Mouse (Mus musculus) limb, embryonic 15.5 days (tissue): ENCODE measurements at regions not wholly inside any gene's neighbourhood (a gene's known extent, or its start where the extent isn't known, plus 50 kb on each side); places are given as distances from the start of the nearest gene placed in this dataset.
"Not testable (repeated sequence)": the region's sequence is repeated elsewhere in the genome, so short reads cannot be mapped to it uniquely, and the experiment has no call there.

Source experiments
- ATAC-seq: fragments of 200-750 bp; cut with Nextera tagmentation; 2 replicates; pipeline ENCODE4 v1.8.0; 2017; ENCODE audit warnings: low read depth, moderate TSS enrichment; ENCODE audit not compliant: insufficient number of reproducible peaks, low FRiP score, low TSS enrichment
- H3K27ac ChIP-seq: fragments of 300-500 bp; sonication (generic); 2 replicates; pipeline ENCODE4 v1.5.1; 2015; ENCODE audit warnings: moderate library complexity, mild to moderate bottlenecking, inconsistent platforms
- H3K27me3 ChIP-seq: fragments of 300-500 bp; sonication (generic); 2 replicates; pipeline ENCODE4 v1.6.1; 2015; ENCODE audit warnings: inconsistent platforms
- H3K36me3 ChIP-seq: fragments of 300-500 bp; sonication (generic); 2 replicates; pipeline ENCODE4 v1.6.1; 2015; ENCODE audit warnings: inconsistent platforms
- H3K4me1 ChIP-seq: fragments of 300-500 bp; sonication (generic); 2 replicates; pipeline ENCODE4 v1.6.1; 2015; ENCODE audit warnings: inconsistent platforms
- H3K4me2 ChIP-seq: fragments of 300-500 bp; sonication (generic); 2 replicates; pipeline ENCODE4 v1.6.1; 2015; ENCODE audit warnings: mild to moderate bottlenecking, inconsistent platforms
- H3K4me3 ChIP-seq: fragments of 300-500 bp; sonication (generic); 2 replicates; pipeline ENCODE4 v1.5.1; 2015; ENCODE audit warnings: mild to moderate bottlenecking, inconsistent platforms
- H3K9ac ChIP-seq: fragments of 300-500 bp; sonication (generic); 2 replicates; pipeline ENCODE4 v1.6.1; 2015; ENCODE audit warnings: inconsistent platforms
- H3K9me3 ChIP-seq: fragments of 300-500 bp; sonication (generic); 2 replicates; pipeline ENCODE4 v1.6.1; 2016; ENCODE audit warnings: inconsistent platforms
- WGBS: fragments of 180-500 bp; shearing (Covaris S2); methylation state at CpG from one replicate; pipeline ENCODE4 v1.1.7; 2015; 5-methylcytosine and 5-hydroxymethylcytosine counted together

DNA sequence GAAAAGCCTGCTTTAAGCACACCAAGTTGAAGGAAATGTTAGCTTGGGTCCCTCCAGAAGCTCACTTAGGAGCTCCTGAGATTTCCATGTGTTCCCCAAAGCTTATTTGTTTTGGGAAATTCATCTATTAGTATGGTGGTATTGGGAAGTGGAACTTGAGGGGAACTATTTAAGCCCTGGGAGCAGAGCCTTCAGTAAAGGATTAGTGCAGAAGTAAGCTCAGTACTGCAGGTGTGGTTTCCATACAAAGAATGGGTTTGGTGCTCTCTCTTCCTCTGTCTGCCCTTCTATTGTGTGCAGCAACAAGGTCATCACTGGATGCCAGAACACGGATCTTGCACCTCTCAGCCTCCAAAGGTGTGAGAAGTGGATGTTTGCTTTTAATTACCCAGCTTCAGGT, 57.2 kb downstream of the Foxa2 start:
- Histone ChIP-seq H3K4me1 (no peaks in the 10 kb centered on the region), H3K27me3 (no peaks in the 10 kb centered on the region), H3K4me2 (no peak overlapping the region), H3K9ac (no peak overlapping the region), H3K36me3 (no peaks in the 10 kb centered on the region), H3K27ac (no peak overlapping the region), H3K9me3 (no peaks in the 10 kb centered on the region), H3K4me3 (no peak overlapping the region)
- ATAC-seq = no peak
- 63% methylated on average over 1 of the region's 1 CpGs for WGBS

DNA sequence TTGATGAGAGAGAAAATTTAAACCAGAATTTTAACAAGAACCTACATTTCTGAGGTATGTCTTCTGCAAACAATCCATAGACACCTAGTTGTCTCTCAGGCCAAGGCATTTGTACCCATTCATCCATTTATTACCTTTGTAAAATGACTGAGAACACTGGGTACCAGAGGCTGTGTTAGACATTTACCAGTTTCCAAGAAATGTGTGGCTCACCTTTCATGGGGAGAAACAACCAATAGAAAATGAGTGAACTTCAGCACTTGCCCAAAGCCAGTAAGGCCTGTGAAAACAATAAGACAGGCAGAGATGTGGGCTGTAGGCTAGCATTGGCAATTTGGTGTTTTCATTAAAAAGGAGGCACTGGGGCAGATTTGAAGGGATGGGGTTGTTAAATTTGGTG, 58.2 kb downstream of the Foxa2 start:
- H3K36me3 ChIP-seq = no peaks in the 10 kb centered on the region
- H3K9ac ChIP-seq = no peak overlapping the region
- no peak overlapping the region for H3K4me3 ChIP-seq
- no peaks in the 10 kb centered on the region for H3K27me3 ChIP-seq
- H3K4me2 ChIP-seq = no peak overlapping the region
- H3K27ac ChIP-seq = no peak overlapping the region
- no peaks in the 10 kb centered on the region for H3K9me3 ChIP-seq
- H3K4me1 ChIP-seq = no peaks in the 10 kb centered on the region
- no peak for ATAC-seq

DNA sequence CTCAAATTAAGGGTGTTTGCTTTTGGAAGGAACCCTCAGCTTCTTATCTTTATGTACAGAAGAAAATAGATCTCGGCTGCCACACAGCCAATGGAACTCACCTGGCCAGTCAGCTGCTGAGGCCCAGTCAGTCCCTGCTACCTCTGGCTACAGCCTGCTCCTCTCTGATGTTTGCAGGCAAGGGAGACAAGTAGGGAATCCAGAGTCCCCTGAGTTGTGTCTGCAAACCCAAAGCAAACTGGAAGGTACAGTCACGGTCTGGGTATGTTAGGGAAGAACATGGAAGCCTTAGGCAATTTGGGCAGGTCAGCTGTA, 61.6 kb downstream of the Foxa2 start:
- H3K4me1 ChIP-seq = no peaks in the 10 kb centered on the region
- no peaks in the 10 kb centered on the region for H3K36me3 ChIP-seq
- H3K4me3 ChIP-seq = no peak overlapping the region
- no peak for ATAC-seq
- H3K27ac ChIP-seq = no peak overlapping the region
- H3K4me2 ChIP-seq = no peak overlapping the region
- H3K27me3 ChIP-seq = no peaks in the 10 kb centered on the region
- WGBS = 54% methylated on average over 2 of the region's 2 CpGs
- no peak overlapping the region for H3K9ac ChIP-seq
- H3K9me3 ChIP-seq = no peaks in the 10 kb centered on the region

DNA sequence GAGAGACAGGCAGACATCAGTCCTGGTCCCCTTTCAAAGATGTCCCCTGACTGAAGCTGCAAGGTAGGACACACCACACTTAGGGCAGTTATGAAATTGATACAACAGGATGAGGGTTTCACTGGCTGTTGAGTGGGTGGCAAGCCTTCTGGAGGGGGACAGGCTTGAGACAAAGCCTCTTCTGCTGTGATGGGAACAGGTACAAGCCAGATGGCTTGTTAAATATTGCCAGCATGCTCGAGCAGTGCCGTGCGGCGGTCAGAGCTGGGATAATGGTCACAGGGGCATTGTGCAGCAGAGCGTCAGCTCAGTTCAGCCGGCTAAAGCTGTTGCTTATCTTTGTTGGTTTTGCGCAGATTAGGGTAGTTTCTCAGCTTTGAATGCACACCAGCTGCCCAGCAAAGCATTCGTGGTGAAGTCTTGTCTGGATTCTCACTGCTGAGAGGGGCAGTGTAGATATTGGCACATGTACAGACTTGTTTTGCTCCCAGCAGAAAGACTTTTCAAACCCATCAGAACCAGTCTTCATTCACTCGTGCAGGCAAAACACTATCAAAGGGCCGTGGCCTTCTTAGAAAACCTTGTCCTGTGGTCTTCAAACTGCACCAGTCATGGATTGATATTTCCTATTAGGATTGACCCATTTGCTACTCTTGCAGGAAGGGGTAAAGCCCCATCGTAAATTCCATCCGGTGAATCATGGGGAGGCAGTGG, 62.1 kb downstream of the Foxa2 start:
- Histone ChIP-seq H3K9ac (no peak overlapping the region), H3K36me3 (no peaks in the 10 kb centered on the region), H3K4me1 (no peaks in the 10 kb centered on the region), H3K4me2 (no peak overlapping the region), H3K4me3 (no peak overlapping the region), H3K27me3 (no peaks in the 10 kb centered on the region), H3K9me3 (no peaks in the 10 kb centered on the region), H3K27ac (no peak overlapping the region)
- ATAC-seq = no peak
- 46% methylated on average over 12 of the region's 12 CpGs for WGBS

DNA sequence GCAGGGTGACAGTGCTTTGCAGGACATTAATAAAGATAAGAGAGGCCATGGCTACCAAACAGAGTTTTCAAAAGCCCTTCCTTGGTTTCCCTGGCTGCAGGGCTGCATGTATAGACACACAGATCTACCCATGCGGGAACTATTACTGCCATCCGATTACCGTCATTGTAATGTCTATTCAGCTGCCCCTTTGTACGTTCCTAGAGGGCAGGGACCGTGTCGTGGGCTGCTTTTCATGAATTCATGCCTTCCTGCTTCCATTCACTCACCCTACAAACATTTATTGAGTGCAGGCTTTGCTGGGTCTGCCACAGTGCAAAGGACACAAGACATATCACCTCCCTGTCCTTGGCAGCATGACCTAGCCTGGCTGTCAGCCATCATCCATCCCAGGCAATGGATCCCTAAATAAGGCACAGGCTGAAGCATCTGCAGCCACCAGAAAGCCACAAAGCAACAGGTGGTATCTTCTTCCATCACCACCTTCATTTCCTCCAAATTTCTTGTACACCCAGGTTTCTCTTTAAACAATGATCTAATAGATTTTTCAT, 65.8 kb downstream of the Foxa2 start:
- Histone ChIP-seq H3K36me3 (no peaks in the 10 kb centered on the region), H3K27ac (no peak overlapping the region), H3K4me1 (no peaks in the 10 kb centered on the region), H3K27me3 (no peaks in the 10 kb centered on the region), H3K9me3 (no peaks in the 10 kb centered on the region), H3K9ac (no peak overlapping the region), H3K4me3 (no peak overlapping the region), H3K4me2 (no peak overlapping the region)
- 88% methylated on average over 6 of the region's 6 CpGs for WGBS
- no peak for ATAC-seq

DNA sequence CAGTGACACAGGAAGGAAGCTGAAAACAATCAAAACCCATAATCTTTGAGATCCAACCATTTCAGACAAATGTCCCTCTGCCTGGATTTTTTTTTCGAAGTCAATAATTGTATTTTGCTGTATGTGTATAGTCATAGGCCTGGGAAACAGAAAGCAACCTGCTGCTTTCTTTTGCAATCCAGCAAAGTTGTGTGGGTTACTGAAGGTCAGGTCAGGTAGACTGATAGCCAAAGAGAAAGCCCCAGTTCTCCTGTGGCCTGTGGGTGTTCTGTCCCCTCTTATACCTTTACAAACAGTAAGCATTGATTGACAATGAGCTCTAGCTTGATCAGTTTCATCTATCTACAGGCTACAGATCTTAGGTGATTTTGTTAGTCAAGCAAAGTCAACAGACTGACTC, 66.4 kb downstream of the Foxa2 start:
- WGBS = 93% methylated on average over 1 of the region's 1 CpGs
- H3K9ac ChIP-seq = no peak overlapping the region
- H3K27me3 ChIP-seq = no peaks in the 10 kb centered on the region

DNA sequence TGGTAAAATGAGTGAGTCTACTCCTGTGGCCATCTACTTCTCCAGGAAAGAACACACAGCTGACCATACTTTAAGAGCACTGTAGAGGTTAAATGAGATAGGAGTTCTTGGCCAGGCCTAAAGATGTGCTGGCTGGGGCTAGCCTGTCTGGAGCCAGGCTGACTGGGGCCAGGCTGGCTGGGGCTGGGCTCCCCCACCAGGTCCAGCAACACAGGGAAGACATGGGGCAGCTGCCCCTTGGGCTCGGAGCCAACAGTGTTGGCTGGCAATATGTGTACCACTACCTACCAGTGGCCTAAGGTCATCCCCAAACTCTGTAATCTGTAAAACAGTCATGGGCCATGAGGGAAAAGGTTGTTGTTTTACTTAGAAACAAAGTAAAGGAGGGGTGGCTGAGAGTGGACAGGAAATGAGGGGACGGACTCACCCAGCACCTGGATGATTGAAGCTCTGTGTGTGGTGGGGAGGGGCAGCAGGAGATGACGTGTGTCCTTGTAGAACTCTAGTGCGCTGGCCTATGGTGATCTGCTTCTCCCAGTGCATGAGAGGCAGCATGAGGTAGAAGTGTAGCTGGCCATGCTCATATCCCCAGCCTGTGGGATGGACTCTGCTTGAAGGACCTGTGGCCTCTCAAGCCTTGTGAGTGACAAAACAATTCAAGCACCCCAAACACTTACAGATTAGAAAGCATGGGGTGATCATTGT, 67.0 kb downstream of the Foxa2 start:
- Histone ChIP-seq H3K27me3 (no peaks in the 10 kb centered on the region), H3K9me3 (no peaks in the 10 kb centered on the region), H3K4me2 (no peak overlapping the region), H3K27ac (no peak overlapping the region), H3K4me1 (no peaks in the 10 kb centered on the region), H3K4me3 (no peak overlapping the region), H3K36me3 (no peaks in the 10 kb centered on the region), H3K9ac (no peak overlapping the region)
- ATAC-seq = no peak; the same call in 1 of the 2 replicates
- 71% methylated on average over 4 of the region's 4 CpGs for WGBS

More for the DNA sequence above, 66.4 kb downstream of the Foxa2 start:
- no peak overlapping the region for H3K4me2 ChIP-seq
- ATAC-seq = no peak
- no peak overlapping the region for H3K27ac ChIP-seq
- no peak overlapping the region for H3K4me3 ChIP-seq
- no peaks in the 10 kb centered on the region for H3K4me1 ChIP-seq
- no peaks in the 10 kb centered on the region for H3K36me3 ChIP-seq
- H3K9me3 ChIP-seq = no peaks in the 10 kb centered on the region

DNA sequence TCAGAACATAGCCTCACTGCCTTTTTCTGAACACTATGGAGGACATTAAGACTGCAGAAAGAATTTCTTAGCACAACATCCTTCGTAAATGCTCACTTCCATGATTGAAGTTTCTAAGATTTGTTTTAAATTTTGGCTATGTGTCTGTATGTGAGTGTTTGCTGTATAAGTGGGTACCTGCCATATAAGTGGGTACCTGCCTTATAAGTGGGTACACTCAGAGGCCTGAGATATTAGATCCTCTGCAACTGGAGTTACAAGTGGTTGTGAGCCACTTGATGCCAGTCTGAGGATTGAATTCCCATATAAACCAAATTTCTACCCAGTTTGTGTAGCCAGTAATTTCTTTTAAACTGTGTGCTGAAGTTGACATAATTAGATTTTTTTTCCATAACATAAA, 67.8 kb downstream of the Foxa2 start:
- Histone ChIP-seq H3K27ac (no peak overlapping the region), H3K4me2 (no peak overlapping the region), H3K36me3 (no peaks in the 10 kb centered on the region), H3K4me1 (no peaks in the 10 kb centered on the region), H3K9ac (no peak overlapping the region), H3K9me3 (no peaks in the 10 kb centered on the region), H3K27me3 (no peaks in the 10 kb centered on the region), H3K4me3 (no peak overlapping the region)
- WGBS = 81% methylated on average over 1 of the region's 1 CpGs
- no peak for ATAC-seq

DNA sequence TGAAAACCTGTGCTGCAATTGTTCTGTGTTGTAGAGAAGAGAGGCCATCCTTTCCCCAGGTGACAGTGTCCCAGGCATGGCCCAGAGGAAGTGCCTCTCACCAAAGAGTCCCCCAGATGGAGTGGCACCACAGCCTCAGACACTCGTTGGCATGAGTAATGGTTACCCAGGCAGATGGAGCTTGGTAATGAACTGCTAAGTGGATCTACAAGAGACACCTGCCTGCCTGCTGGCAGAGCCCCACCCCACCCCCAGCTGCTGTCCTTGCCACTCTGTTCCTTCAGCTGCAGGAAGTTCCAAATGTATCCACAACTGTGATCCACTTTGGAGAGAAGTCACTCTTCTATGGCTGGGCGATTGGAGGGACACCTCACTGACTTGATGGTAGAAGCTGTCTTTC, 72.0 kb downstream of the Foxa2 start:
- Histone ChIP-seq H3K9ac (no peak overlapping the region), H3K27me3 (no peaks in the 10 kb centered on the region), H3K4me3 (no peak overlapping the region), H3K36me3 (no peaks in the 10 kb centered on the region), H3K4me2 (no peak overlapping the region), H3K4me1 (no peaks in the 10 kb centered on the region), H3K27ac (no peak overlapping the region), H3K9me3 (no peaks in the 10 kb centered on the region)
- ATAC-seq = no peak
- 47% methylated on average over 2 of the region's 2 CpGs for WGBS

DNA sequence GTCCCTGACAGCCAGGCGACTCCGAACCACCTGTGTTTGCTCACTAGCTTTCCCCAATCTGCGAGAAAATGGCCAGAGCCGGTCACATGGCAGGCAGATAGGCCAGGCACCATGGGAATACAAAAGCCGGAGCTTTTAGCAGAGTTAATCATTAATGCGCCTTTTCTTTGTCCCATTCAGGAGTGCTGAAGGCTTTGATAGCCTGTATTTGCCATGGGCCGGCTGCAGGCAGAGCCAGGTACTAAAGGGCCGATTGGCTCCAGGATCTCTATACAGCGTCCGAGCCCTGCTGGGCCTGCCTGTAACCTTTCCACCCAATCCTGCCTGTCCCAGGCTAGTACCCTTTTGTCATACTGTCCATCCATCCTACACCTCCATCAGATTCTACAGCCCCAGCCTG, 78.1 kb downstream of the Foxa2 start:
- no peak overlapping the region for H3K9ac ChIP-seq
- H3K9me3 ChIP-seq = no peaks in the 10 kb centered on the region
- no peaks in the 10 kb centered on the region for H3K4me1 ChIP-seq
- no peak overlapping the region for H3K4me2 ChIP-seq
- ATAC-seq = no peak
- no peak overlapping the region for H3K27ac ChIP-seq
- no peak overlapping the region for H3K4me3 ChIP-seq
- WGBS = 56% methylated on average over 10 of the region's 10 CpGs
- no peaks in the 10 kb centered on the region for H3K36me3 ChIP-seq
- H3K27me3 ChIP-seq = no peaks in the 10 kb centered on the region

DNA sequence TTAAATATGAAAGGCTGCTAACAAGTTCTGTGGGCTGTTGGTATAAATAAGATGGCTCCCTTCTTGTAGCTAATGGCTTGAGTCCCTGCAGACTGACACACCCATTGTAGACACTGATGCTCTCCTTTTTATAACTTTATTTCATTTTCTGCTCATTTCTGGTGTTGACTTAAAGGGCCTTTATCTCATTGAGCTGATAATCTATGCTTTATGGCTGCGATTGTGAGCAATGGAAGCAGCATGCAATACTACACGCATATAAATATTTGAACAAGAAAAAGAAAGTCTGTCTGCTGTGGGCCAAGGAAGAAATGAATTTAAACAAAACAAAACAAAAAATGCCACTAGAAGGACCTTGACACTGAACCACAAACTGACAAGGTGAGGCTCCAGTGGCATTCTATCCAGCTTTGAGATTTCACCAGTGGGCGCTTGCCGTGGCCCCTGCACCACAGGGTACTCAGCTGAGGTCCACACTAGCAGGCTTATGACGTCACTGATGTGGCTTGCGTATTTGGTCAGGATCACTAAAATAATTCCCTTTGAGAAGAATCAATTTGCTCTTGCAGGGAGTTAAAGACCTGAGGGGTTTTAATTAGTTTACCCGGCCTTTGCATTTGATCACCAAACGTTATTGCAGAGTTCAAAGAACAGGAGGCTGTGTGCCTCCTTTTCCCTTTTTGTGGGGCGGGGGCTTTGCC, 78.8 kb downstream of the Foxa2 start:
- Histone ChIP-seq H3K9ac (no peak overlapping the region), H3K36me3 (no peaks in the 10 kb centered on the region), H3K27ac (no peak overlapping the region), H3K4me1 (no peaks in the 10 kb centered on the region), H3K27me3 (no peaks in the 10 kb centered on the region), H3K4me3 (no peak overlapping the region), H3K4me2 (no peak overlapping the region), H3K9me3 (no peaks in the 10 kb centered on the region)
- 49% methylated on average over 9 of the region's 9 CpGs for WGBS
- ATAC-seq = no peak

DNA sequence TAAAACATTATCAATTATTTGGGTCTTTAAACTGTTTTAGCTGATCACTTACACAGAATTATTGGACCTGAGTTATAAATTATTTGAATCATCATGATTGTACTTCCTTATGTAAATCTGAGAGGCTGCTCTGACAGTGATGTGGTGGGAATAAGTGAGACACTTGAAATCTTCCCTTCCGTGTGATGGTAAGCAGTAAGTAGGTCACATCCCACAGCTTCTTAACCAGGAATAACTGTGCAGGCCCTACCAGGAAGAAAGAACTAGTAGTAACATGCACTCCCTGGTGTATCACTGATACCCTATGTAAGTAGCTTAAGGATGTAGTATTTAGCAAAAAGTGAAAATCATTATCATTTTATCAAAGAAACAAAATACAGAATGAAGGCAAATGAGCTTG, 83.5 kb downstream of the Foxa2 start:
- 94% methylated on average over 1 of the region's 1 CpGs for WGBS
- H3K9me3 ChIP-seq, H3K4me1 ChIP-seq, H3K4me3 ChIP-seq, H3K9ac ChIP-seq, H3K36me3 ChIP-seq, H3K27ac ChIP-seq, H3K4me2 ChIP-seq, H3K27me3 ChIP-seq, ATAC-seq: not testable (repeated sequence)
